Mouse (Mus musculus): ENCODE data around the gene Twist2. TPM values are rescaled to one million over a fixed set of nuclear protein-coding genes. Genes with fewer than 3 reads are reported as not detected.

The Twist2 gene
- total RNA-seq, 2 experiments from 2014 or later = 0.91 to 1.7 TPM

GRCm38 (mm10) chr1:91873572-91874285 is 72.5 kb downstream of the Twist2 start:
- DNase-seq (ENCODE audit: low spot score) = no peak

- DNase-seq (ENCODE audit: low spot score) = peak; percentile 84
These were observed 73.4 kb downstream of the Twist2 start for GRCm38 (mm10) chr1:91874633-91875032.

- no peak for DNase-seq (ENCODE audit: low spot score)
These were observed 73.9 kb downstream of the Twist2 start for GRCm38 (mm10) chr1:91875042-91875720.

- no peak for DNase-seq (ENCODE audit: low spot score)
These were observed 77.4 kb downstream of the Twist2 start for GRCm38 (mm10) chr1:91878696-91879095.

- DNase-seq (ENCODE audit: low spot score) = no peak
These were observed 78.9 kb downstream of the Twist2 start for GRCm38 (mm10) chr1:91880156-91880555.

GRCm38 (mm10) chr1:91880899-91881298 is 79.6 kb downstream of the Twist2 start:
- no peak for DNase-seq (ENCODE audit: low spot score)

GRCm38 (mm10) chr1:91883115-91883514 is 81.9 kb downstream of the Twist2 start:
- no peak for DNase-seq (ENCODE audit: low spot score)

- DNase-seq (ENCODE audit: low spot score) = no peak
These were observed 92.3 kb downstream of the Twist2 start for GRCm38 (mm10) chr1:91893598-91893997.

GRCm38 (mm10) chr1:91894286-91894685 is 93.0 kb downstream of the Twist2 start:
- no peak for DNase-seq (ENCODE audit: low spot score)

- no peak for DNase-seq (ENCODE audit: low spot score)
These were observed 95.8 kb downstream of the Twist2 start for GRCm38 (mm10) chr1:91897078-91897477.
